Mouse (Mus musculus) ES-Bruce4 (cell line): ENCODE data around the gene Cers6.

ENCODE experiments used
- CTCF ChIP-seq: IDR thresholded peaks from one replicate; pipeline ENCODE4 v1.8.1; 2011; ENCODE audit warnings: low read depth, low read length
- POLR2A ChIP-seq: IDR thresholded peaks from one replicate; pipeline ENCODE4 v1.8.1; 2011; ENCODE audit warnings: low read length; ENCODE audit not compliant: insufficient read depth

DNA sequence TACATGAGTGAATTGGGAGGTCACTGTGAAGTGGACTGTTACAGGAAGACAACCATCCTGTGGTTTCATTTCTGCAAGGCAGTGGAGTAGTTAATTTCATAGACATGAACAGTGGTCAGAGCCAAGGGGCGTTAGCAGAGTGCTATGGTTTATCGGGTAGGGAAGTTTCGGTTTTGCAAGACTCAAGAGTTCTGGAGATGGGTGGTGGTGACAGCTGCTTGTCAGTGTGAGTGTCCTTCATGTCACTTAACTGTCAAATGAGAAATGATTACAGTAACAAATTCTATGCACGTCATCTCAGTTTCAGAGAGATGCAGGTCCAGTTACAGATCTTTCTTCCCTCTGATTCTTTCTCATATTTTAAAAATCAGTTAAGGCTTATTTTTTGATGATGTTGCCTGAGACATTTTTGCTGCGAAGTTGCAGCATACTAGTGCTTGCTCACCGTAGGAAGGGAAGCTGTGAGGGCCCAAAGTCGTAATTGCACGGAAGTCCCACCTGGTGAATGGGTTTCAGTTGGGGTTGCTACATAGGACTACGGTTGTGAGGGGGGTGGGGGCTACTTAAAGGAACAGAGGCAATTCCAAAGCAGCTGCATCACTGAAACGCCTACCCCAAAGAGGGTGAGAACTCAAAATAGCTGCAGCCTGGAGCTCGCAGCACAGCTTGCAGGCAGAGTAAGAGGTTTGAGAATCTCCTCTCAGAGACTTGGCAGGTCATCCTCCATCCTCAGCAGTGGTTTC lies 46.7 kb downstream of the Cers6 start:
- no peak for TF ChIP-seq CTCF
- no peak for TF ChIP-seq POLR2A
